Mouse (Mus musculus) midbrain, embryonic 10.5 days (tissue): ENCODE measurements around the gene Apool. TPM values are rescaled to one million over a fixed set of nuclear protein-coding genes. Genes with fewer than 3 reads are reported as not detected.

ENCODE experiments used
- polyA plus RNA-seq: library from polyadenylated mRNA; unstranded; fragments of >200 nt; fragmentation: Nextera tagmentation; extraction: Ambion mirVana; gene quantifications from 2 replicates; pipeline ENCODE4 v1.2.1, GENCODE M21; 2016

Gene Apool
- polyA plus RNA-seq, 1 experiment from 2014 or later: 73.8 TPM

Other genes starting within 250 kb of the Apool start
- not detected in 2 replicates for gene 4933403O08Rik, start 72.3 kb upstream of the Apool start, polyA plus RNA-seq
- gene Satl1, start 95.4 kb downstream of the Apool start, polyA plus RNA-seq: not detected in 2 replicates
- not detected in 2 replicates for gene 2010106E10Rik, start 183.9 kb downstream of the Apool start, polyA plus RNA-seq